Mouse (Mus musculus) lung, postnatal 4 days (tissue): Measurements from ENCODE around the gene Amigo2.

Experiments used
- DNase-seq, 2 experiments: peaks; one replicate each; pipeline ENCODE4 v3.0.0; 2021

Amigo2 gene

DNA sequence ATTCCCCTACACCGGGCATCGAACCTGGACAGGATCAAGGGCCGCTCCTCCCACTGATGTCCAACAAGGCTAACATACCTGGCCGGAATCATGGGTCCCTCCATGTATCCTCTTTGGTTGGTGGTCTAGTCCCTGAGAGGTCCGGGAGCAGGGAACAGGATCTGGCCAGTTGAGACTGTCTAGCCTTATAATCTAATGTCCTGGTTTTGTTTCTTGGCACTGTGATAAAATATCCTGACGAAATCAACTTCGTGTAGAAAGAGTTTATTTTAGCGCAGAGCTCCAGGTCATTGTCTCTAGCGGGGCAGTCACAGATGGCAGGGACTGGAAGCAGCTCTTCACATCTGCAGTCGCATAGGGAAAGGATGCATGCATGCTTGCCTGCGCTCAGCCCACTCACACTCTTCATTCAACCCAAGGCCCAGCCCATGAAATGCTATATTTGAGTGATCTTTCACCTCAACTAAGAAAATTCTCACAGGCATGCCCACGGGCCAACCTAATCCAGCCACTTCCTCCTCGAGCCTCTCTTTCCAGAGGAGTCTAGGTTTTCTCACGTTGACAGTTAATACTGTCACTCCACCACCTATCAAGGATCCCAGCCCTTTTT is 19.3 kb upstream of the Amigo2 start:
- DNase-seq, result no peak

DNA sequence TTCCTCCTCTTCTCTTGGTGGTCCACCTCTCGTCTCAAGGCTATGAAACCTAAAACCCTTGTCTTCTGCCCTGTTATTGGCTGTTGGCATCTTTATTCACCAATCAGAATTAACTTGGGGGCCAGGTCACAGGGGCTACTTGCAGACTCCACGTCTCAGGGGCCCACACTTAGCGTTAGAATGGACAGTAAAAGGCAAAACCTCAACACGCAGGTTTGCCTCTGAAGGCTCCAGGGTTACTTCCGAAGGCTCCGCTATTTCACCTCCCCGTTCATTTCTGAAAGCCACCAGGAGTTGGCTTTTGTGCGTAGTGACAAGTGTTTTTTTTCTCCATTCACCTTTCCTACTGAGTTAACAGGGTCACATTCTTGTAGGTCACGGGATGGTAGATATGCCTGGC is 15.2 kb upstream of the Amigo2 start:
- no peak for DNase-seq

DNA sequence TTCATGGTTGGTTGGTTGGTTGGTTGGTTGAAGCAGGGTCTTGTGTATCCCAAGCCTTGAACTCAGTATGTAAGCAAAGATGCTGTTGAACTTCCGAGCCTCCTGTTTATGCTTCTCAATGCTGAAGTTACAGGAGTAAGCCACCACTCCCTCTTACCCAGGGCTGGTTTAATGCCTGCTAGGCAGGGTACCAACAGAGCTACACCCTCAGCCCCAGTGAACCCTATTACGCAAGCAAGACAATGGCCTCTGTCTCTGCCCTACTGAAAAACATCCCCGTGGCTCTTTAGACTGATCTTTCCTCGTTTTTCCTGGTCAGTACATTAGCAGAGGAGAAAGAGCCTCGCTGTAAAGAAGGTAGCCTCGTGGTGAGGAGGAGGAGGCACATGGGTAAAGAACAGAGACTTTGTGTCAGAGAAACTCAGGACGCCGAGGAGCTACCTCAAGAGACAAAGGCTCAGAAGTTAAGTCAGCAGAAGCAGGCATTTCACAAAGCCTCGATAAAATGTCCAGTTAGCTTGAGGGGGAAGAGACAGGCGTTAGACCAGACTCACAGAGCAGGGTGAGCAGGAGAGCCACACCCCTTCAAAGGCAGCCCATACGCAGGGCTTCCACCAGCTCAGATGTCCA is 13.0 kb upstream of the Amigo2 start:
- no peak for DNase-seq

DNA sequence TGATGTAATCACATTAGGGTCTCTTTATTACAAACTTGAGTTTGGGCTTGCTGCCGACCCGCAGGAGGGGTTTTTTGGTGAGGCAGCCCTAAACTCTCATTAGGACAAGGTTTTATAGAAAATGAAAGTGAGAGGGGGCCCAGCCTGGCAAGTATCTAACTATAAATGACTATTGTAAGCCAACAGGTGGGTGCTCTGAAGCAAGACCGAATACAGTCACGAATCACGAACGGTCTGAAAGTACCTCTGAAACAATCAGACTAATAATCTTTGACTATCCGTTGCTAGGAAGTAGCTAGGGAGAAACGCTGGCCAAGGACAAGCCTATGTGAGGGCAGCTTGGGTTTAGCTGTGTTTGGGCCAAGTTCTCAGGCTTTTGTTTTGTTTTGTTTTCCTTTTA is 12.2 kb upstream of the Amigo2 start:
- no peak for DNase-seq

DNA sequence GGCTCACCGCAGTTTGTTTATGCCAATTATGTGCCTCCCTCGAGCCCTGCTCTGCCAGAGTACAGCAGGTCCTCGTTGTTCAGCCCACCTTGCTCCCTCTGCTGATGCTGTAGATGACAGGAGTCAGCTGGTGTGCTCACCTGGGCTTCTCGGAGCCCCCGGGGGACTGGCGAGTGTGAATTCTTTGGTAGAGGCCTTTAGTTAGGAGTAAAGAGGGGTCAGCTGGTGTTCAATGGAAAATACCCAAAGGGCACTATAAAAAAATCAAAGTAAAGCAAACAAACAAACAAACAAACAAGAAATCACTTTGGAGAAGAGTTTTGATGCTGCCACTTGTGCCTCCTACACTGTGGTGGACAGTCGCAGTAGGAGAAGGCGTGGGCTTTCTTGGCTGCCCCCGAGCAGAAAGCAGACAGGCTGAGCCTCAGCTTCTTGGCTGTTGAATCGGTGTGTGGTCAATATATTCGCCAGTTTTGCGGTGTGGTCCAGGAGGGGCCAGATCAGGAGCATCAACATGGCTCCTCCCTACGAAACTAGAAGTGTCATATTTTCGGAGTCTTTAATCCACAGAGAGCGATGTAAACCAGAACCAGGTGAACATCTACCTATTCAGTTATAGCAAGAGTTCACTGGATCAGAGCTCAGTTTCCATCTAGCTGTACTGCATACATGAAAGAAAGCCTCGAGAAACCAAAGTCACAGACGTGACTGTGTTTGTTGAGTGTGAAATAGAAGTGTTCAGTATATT is 11.6 kb upstream of the Amigo2 start:
- no peak for DNase-seq

DNA sequence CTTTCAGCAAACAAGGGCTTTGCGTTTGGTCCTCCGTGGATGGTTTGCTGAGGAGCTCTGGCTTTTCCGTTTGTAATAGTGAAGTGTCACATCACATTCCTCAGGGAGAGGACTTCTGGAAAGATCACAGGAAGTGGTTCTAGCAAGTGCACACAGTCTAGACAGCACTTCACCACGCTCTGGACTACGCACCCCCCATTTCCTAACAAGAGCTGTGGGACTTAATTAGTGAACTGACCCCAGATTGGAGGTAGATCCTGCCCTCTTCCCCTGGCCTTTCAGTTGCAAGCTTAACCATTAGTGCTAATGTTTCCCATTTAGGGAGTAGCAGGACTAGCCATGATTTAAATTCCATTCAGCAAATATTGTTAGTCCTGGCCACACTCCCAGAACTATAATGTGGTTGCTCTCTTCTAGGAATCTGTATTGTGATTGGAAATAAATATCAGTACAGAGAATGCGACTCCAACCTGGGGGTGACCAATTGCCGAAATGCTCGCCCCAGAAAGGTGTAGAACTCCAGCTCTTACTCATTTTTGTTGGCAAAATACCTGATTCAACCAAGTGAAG is 10.2 kb upstream of the Amigo2 start:
- DNase-seq, result no peak

DNA sequence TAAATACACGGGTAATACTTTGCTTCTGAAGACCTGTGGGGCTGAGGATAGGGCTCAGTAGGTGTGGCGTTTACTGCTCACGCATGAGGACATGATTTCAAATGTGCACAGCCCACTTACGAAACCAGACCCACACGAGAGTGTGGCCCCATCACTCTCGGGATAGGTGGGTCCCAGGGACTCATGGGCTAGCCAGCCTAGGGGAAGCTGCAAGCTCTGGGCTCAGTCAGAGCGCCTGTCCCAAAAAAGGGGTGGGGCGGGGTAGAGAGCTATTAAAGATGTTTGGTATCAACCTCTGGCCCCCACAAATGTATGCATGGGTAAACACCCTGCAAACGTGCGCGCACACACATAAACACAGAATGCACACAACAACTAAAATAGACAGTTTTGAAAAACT is 9.3 kb upstream of the Amigo2 start:
- no peak for DNase-seq

DNA sequence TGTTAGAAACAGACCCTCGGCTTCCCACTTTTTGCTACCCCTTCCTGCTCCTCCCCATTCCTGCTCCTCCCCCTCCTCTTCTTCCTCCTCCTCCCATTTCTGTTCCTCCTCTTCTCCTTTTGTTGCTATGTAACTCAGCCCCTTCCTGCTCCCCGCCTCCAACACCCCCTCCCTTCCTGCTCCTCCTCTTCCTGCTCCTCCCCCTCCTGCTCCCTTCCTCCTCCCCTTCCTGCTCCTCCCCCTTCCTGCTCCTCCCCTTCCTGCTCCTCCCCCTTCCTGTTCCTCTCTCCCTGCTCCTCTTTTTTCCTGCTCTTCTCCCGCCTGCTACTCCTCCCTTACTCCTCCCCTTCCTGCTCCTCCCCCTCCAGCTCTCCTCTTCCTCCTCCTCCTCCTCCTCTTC is 8.7 kb upstream of the Amigo2 start:
- no peak for DNase-seq

DNA sequence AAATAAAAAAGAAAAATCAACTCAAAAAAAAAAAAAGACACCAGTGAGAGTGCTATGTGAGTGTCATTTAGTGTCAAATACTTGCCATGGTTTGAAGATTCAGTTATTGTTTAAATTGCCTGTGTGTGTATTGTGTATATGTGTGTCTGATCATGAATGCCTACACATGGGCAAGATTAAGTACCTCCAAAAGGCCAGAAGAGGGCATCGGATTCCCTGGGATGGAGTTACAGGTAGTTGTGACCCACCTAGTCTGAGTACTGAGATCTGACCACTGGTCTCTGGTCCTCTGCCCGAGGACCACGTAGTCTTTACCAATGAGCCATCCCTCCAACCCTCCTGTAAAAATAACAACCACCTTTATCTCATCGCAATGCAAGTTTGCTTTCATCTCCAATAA is 7.3 kb upstream of the Amigo2 start:
- DNase-seq, result no peak

DNA sequence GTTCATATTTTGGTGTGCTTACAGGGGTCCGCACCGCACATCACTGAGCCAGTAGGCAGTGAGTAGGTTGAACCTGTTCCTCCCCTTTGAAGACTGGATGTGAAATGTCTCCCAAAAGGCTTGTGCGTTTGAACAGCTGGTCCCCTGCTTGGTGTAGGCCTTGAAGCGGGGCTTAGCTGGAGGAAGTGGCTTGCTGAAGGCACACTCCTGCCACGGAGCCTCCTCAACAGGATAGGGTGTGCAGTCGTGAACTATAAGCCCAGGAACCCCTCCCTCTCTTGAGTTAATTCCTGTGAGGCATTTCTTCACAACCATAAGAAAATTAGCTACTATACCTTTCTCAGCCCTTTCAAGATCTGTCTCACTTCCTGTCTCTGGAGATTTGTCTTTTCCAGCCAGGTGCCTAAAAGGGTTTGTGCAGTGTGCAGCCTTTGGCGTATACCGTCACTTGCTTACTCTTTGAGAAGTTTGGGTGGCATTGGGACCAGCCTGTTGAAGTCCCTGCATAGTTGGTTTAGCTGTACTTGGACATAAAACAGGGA is 5.5 kb upstream of the Amigo2 start:
- DNase-seq, result no peak

DNA sequence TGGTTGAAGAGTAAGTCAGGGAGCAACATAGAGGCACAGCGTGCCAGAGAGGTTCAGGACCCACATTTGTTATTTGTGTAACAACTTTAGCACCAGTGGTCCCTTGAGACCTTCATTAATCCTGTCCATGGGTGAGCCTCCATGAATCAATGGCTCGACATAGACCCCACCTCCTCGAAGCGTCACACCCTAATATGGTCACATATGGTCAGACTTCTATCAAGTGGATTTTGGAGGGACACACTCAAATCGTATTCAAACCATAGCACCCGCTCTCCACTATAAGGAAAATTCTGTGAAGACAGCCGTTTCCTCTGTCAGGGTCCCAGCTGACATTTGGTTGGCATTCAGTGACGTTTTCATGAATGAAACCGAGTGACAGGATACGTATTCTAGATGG is 2.2 kb upstream of the Amigo2 start:
- DNase-seq, result no peak

DNA sequence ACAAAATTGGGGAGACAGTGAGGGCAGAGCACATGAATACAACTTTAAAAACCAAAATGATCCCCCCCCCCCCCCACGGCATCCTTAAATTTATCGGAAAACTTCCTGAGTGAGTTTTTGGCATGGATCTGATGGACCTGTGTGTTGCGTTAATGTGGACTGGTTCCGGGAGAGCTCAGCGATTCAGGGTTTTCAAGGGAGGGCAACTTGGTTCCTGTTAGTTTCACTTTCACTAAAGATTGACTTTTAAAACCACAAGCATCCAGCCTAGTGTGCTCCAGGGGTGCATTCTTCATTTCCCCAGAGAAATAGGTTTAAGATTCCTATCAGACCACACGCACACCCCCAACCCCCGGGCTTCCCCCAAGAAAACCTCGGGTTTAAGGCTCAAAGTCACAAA is 1.2 kb upstream of the Amigo2 start:
- peak in 1 of 2 experiments; percentile 25 for DNase-seq

DNA sequence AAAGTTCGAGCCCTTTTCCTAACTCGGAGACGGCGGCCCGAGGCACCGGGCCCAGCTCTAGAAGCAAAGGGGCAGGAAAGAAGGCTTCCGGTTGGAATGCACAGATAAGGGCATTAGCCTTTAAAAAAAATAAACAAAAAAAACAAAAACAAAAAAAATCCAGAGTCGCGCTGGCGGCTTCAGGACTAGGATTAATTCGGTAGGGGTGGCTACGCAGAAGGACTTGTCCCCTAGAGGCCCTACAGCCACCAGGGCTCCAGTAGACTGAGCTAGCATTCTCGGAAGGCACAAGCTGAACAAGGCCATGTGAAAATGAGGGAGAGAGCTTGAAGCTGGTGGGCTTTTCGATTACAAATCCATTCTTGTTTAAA is 689 bp upstream of the Amigo2 start:
- DNase-seq, result peak in 1 of 2 experiments; percentile 64

DNA sequence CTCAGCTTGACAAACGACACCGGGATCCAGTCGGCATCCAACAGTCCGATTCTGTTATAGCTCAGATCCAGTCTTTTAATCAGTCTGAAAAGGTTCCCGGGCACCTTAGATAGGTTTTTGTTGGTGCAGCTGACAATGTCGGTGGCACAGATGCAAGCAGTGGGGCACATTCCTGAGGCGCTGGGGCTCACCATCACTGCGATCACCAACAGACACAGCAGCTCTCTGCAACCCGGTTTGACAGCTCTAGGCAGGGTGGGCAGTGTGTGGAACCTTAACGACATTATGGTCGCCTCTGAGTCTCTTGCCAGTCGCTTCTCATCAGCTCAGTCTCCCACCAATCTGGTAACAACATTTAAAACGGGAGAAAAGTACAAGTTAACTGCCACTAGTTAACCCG is 831 bp downstream of the Amigo2 start:
- DNase-seq, result no peak

DNA sequence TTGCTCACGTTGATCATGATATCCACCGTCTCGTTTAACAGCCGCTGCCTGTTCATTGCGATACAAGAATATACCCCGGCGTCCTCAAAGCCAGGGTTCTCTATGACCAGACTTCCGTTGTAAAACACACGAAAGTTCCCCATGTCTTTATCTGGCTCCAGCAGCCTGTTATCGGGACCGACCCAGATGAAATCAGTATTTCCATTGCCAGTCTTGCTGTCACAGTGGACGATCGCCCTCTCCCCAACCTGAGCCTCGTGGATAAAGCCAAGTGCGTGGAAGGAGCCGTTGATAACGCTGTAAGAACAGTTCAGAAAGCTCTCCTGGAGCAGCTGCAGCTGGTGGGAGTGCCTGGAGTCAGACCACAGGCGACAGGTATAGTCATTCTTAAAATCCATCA is 1.7 kb downstream of the Amigo2 start:
- DNase-seq, result no peak

DNA sequence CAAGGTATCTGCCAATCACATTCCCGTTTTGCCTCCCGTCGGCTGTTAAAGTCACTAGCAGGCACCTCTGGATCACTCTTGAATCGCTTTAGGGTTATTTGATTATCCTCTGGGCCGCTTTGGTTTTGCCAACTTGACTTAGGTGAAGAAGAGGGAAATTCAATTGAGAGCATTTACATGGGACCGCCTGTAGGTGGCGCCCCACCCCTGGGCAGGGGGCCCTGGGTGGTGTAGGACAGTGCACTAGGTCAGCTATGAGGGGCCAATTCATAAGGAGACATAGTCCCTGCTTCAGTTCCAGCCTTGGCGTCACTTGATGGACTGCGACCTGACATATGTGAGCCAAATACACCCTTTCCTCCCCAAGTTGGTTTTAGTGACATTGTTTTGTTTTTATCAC is 10.1 kb downstream of the Amigo2 start:
- DNase-seq, result peak; percentile 46 to 70

DNA sequence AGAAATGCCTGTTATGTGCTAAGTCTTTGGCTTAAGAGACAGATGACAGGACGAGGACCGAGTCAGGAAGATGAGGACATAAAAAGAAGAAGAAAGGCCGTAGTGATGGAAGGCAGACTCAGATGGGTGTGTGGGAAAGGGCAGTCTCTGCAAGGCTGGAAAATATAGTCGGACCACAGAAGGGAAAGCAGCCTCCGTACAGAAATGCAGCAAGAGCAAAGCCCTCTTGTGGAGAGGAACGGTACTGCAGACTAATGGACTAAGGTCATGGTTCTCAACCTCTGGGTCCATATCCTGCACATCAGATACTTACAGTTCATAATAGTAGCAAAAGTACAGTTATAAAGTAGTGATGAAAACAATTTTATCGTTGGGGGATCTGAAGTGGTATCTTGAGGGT is 11.9 kb downstream of the Amigo2 start:
- DNase-seq, result peak in 1 of 2 experiments; percentile 77

DNA sequence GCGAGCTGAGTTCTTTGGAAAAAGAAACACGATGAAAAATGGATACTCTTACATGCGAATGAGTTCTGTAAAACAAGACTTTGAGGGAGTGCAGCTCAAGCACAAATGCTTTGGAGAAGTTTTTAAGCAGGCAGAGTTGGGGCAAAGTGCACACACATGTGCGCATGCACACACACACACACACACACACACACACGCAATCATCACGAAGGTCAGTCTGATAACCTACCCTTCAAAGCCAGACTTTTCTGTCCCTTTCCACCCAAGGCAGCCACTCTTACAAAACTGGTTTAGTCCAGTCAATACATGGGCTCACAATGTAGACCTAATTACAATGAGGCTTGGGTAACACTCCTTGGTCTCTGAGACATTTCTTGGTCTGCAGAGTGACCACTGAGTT is 13.0 kb downstream of the Amigo2 start:
- DNase-seq, result no peak

DNA sequence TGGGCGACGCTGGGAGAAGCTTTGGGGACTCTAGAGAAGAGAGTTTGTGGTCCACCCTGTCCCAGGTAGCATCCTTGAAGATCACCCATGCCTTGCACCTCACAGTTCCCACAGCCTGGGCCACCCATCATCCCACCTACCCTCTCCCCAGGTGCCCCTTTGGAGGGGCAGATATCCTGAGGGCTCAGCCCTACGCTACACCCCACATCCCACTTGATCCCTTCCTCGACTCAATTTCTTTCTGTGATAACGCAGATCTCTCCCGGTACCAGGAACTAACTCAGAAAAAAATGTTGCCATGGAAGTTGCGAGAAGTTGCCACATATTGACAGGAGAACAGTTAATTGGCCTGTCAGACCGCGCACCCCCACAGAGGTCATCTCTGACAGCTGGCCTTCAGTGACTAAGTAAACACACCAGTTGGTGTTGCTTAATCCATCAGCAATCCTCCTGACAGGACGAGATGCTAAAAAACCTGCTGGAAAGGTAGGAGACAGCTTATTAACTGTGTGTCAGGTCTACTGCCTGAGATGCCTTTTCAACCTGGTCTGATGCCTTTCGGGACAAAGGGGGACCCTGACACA is 17.5 kb downstream of the Amigo2 start:
- no peak for DNase-seq

DNA sequence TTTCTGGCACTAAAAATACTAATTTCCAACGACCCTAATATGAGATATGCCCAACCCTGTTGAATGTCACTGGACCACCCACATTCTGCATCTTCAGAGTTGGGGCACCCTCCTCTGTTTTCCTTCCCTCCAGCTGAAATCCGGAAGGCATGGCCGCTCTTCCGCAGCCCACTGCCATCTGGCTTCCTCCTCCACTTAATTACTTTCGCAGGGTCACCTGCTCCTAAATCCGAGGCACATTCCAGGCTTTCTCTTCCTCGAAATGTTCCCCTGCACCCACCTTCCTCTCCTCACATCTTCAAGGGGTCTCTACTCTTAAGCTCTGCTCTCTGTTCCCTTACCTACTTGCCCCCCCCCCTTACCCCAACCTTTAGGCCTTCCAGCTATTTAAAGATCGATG is 23.1 kb downstream of the Amigo2 start:
- DNase-seq, result no peak

DNA sequence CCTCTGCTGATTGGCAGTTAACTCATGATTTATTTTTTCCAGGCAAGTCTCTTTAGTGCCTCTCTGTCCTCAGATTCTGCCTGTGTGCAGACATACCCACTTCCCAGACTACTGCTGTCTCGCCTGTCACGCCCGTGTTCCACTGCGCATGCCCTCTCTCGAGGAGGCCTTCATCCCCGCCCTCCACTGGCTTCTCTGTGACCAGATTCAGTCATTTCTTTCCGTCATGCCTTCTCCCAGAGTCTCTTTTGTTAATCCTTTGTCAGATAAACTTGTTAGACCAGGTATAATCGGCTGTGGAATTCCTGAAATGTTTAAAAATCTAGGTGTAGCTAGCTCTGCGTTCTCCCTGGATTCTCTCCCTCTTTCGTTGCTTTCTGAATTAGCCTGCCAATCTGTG is 23.7 kb downstream of the Amigo2 start:
- DNase-seq, result no peak

DNA sequence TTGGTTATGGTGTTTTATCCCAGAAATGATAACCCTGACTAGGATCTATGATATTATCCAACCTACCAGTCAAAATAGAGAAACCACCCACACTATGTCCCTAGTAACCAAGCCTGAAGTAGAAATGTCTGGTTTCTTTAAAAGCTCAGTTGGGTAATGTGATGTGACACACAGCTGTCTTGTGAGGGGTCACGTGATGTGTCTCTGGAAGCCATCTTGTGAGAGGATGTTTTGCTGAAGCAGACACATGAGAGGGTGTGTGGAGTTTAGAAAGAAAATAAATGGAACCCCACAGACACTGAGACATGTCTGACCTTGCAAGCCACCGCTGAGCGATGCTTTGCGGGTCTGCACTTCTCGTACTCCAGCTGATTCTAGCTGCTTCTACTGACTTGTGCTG is 30.2 kb downstream of the Amigo2 start:
- no peak for DNase-seq
